Mouse (Mus musculus) gastrocnemius, adult 2 months (tissue): ENCODE data around the gene Tnks2. TPM values are rescaled to one million over a fixed set of nuclear protein-coding genes. Genes with fewer than 3 reads are reported as not detected.
A peak's percentile ranks its signal among the peaks of the same experiment; 100 is the strongest.

Experiments
- DNase-seq: peaks from one replicate; pipeline ENCODE4 v3.0.0; 2022
- H3K27ac ChIP-seq: fragments of 200-600 bp; 2 replicates; pipeline ENCODE4 v1.8.1; 2022; ENCODE audit warnings: mild to moderate bottlenecking
- H3K4me3 ChIP-seq: fragments of 200-600 bp; 2 replicates; pipeline ENCODE4 v1.8.1; 2022; ENCODE audit warnings: mild to moderate bottlenecking, moderate library complexity
- CTCF ChIP-seq: fragments of 200-600 bp; IDR thresholded peaks from 2 replicates; pipeline ENCODE4 v1.8.1; 2022; ENCODE audit warnings: antibody characterized with exemption, mild to moderate bottlenecking, moderate library complexity
- intact Hi-C: fragments of 180-260 bp; cut with DNase I; formaldehyde crosslinking; loops from one replicate; pipeline ENCODE4 v1.15.1; 2025
- total RNA-seq, 2 experiments: library from RNA; stranded (reverse); gene quantifications; 2 replicates each; pipeline ENCODE4 v1.2.3; 2021

The Tnks2 gene
- total RNA-seq, 2 experiments from 2014 or later, result 106 to 127 TPM

DNA sequence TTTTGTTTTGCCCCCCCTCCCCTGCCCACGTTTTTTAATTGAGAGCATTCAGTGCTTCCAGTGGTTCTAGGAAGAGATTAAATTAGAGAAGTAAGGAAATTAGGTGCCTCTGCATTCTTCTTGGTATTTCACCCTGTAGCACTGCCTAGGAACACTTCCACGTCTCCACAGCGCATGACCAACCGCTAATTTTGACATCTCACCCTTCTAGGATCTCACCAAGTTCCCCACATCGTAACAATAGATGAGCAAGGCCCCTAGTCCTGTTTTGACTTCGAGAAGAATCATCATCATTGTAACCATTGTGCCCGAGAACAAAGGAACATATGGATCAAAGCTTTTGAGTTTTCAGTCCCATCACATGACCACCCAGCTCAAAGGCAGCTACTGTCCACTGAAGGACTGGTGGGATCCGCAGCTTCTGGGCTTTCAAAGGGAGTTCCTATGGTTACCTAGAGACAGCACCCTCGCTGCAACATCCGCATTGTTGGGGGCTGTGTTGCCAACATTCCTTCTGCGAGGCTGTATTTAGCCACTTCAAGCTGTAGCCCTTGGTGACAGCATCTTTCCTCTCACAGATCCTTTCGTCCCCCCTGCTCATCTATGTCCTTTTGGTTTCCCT, 76.5 kb downstream of the Tnks2 start:
- H3K4me3 ChIP-seq, result no peak overlapping the region
- intact Hi-C loops, result no loop called here
- H3K27ac ChIP-seq, result no peak overlapping the region
- DNase-seq, result no peak
- TF ChIP-seq CTCF, result no peak

DNA sequence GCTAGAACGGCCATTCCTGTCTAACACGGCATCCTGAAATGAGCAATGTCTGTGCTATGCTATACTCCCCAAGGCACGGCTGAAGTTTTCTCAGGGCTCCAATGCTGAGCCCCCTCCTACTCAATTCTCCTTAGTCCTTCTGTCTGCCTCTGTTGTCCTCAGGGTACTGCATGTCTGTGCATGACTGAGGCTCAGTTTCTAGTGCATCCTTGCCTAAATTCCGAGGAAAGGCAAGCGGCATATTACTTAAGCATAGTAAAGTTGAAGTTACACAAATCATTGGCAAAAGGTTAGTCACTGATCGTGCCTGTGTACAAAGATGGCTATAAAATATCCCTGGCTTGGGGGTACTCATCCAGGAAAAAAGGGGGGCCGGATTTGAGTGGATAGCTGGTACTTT, 79.0 kb downstream of the Tnks2 start:
- TF ChIP-seq CTCF, result no peak
- DNase-seq, result no peak
- intact Hi-C loops, result no loop called here
- H3K4me3 ChIP-seq, result no peak overlapping the region
- H3K27ac ChIP-seq, result no peak overlapping the region

- intact Hi-C loops, result no loop called here
- DNase-seq, result no peak
- H3K27ac ChIP-seq, result no peak overlapping the region
- no peak for TF ChIP-seq CTCF
- no peak overlapping the region for H3K4me3 ChIP-seq
These were observed 82.2 kb downstream of the Tnks2 start for GRCm38 (mm10) chr19:36916206-36916605.

DNA sequence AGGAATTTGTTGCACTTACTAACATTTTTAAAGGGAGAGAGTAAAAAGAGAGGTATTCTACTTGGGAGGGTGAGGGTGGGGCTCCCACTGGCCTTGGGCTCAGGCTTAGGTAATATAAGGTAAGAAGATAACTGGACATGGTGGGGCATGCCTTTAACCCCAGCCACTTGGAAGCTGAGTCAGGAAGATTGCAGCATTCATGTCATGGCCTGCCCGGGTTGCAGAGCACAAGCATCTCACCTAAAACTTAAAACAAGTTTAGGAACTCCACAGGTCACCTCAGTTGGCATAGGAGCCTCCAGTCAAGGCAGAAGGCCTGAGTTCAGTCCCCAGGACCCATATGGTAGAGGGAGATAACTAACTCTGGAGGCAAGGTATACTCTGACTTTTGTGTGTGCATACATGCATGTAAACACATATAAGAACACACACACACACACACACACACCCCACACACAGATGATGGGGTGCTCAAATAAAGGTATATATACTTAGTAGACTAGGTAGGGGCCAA, 82.9 kb downstream of the Tnks2 start:
- Histone ChIP-seq H3K4me3 (no peak overlapping the region), H3K27ac (no peak overlapping the region)
- DNase-seq, result no peak
- intact Hi-C loops, result no loop called here
- TF ChIP-seq CTCF, result no peak

DNA sequence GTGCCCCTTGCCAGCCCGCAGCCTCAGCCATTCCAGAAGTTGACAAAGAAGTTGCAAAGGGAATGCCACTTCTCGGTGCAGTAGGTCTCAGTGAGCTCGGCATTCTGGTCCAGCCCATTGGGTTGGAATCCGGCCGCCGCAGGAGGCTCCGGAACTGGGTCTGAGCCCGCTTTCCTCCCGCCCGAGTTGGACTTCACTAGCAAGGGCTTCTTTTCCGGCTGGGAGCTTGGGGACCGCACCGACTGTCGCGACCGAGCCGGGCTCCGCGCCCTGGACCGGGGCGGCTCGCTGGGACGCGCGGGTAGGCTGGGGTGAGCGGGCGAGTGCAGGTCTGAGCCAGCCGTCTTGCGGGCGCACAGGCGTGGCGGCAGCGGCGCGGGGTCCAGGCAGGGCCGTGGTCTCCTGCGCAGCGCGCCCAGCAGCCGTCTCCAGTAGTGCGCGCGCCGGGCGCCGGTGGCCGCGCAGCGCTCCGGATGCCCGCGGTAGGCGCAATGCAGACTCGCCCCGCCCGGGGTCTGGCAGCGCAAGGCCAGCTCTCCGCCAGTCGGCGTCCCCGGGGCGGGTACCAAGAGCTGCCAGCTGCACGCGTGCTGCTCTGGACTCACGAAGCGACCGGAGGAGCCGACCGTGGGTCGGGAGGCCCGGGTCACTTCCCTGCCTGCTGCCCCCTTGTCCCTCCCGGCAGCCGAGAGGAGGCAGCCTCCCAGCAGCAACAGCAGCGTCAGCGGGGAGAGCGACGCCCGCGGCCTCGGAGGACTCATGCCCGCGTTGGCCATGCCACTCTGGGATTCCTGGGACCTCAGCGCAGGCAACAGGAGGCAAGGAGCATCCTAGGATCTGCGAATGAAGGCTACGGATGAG, 84.6 kb downstream of the Tnks2 start:
- intact Hi-C loops, result loop anchor here (2.0 kb wide), 1 partner anchor 102 kb away; no protein-coding TSS in a partner anchor
- peak; percentile 57 for TF ChIP-seq CTCF
- Histone ChIP-seq H3K27ac (peak overlapping the region; percentile 91), H3K4me3 (peak overlapping the region; percentile 97)
- DNase-seq, result peak; percentile 87

GRCm38 (mm10) chr19:36919466-36919865, 85.4 kb downstream of the Tnks2 start, which contains the start of gene Fgfbp3:
TSS of gene Fgfbp3 (minus strand) at chr19:36919615.
- Histone ChIP-seq H3K4me3 (peak within 1 kb of the TSS; percentile 97), H3K27ac (peak within 1 kb of the TSS; percentile 91)
- intact Hi-C loops, result loop anchor here (2.0 kb wide), 1 partner anchor 103 kb away; no protein-coding TSS in a partner anchor
- DNase-seq, result no peak
- TF ChIP-seq CTCF, result no peak

- intact Hi-C loops, result loop anchor here (1.0 kb wide), 1 partner anchor 25 kb away; no protein-coding TSS in a partner anchor
- no peak overlapping the region for H3K27ac ChIP-seq
- peak; percentile 62 for TF ChIP-seq CTCF
- no peak for DNase-seq
- no peak overlapping the region for H3K4me3 ChIP-seq
These were observed 88.0 kb downstream of the Tnks2 start for GRCm38 (mm10) chr19:36922015-36922414.

DNA sequence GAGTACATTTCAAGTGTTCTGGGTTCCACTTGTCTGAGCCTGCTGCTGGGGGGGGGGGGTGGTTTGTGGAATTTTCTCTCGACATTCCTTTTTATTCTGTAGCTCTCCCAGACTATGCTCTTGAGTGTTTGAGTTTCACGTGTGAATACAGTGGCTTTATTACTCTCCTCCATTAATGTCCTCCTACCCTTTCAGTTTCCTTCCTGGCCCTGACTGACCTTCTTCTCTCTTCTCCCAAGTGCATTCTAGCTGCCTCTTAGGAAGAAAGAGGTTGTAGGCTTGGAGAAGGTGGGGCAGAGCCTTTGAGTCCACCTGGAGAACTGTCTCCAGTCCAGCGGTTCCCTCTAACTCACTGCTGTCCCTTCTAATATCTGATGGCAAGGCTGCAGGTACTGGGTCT, 88.9 kb downstream of the Tnks2 start:
- no peak for TF ChIP-seq CTCF
- DNase-seq, result no peak
- no peak overlapping the region for H3K27ac ChIP-seq
- intact Hi-C loops, result loop anchor here (1.0 kb wide), 1 partner anchor 26 kb away; no protein-coding TSS in a partner anchor
- no peak overlapping the region for H3K4me3 ChIP-seq

DNA sequence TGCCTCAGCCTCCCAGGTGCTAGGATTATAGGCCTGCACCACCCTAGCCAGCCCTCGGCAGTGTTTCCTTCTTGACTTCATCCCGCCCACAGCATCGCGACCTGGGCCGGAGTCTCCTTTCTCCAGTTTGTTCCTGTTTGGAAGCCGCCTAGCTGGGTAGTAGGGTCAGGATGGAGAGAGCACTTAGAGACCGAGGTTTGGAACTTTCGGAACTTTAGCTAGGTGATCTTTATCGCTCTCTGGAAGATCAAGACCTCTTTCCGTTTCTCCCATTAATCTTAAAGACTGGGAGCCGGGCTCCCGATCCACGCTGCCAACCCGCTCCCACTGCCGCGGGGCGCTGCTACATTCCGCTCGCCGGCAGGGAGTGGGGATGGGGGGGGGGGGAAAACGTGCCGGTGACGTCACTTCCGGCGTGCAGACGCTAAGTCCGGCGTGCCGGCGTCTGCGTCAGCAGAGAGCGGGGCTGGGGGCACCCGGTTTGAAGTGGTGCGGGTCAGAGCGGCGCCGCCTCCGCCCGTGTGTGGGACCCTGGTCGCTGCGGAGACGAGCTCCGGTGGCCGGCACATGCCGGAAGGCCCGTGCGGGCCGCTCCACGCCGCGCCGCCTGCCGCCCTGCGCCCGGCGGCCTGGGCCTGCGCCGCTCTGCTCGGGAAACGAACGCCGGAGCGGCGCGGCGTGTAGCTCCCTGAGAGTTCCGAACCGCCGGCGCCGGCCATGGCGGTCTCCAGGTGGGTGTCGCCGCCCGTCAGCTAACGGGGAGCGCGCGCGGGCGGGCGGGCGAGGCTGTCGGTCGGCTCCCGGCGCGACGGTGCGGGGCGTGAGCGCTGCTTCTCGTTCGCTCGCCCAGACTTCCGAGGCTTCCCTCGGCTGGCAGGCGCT, 91.9 kb downstream of the Tnks2 start, which contains the start of gene Btaf1:
Gene Btaf1, plus strand, starts transcription at position 409 of the 882 bp plus-strand sequence.
- H3K4me3 ChIP-seq, result peak within 1 kb of the TSS; percentile 95
- H3K27ac ChIP-seq, result peak within 1 kb of the TSS; percentile 97
- no peak for TF ChIP-seq CTCF
- peak; percentile 90 for DNase-seq
- intact Hi-C loops, result no loop called here

GRCm38 (mm10) chr19:36926553-36927236, 92.7 kb downstream of the Tnks2 start:
- no peak for TF ChIP-seq CTCF
- intact Hi-C loops, result no loop called here
- no peak for DNase-seq
- peak overlapping the region; percentile 95 for H3K4me3 ChIP-seq
- peak overlapping the region; percentile 97 for H3K27ac ChIP-seq

DNA sequence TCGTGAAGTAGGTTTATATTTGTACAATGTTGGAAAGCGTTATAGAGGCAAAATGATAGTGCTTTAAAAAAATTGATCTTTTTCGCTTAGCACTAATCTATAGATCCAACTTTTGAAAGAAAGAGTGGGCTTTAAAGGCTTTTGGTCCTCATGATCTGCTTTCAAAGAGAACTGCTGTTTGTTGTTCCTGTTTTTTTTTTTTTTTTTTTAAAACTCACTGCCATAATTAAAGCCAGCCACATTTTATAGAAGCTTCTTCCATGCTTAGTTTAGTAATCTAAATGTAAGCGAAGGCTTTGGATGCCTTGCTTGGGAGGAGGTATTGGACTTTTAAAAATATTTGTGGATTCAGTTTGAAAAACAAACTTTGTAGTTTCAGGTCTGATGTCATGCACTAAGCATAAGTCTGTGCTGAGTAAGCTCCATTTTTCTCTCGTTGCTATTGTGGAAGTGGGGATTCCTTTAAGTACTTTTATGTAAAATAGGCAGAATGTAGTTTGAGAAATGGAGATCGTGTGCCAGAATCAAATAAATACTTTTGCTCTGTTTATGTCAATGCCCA, 93.8 kb downstream of the Tnks2 start:
- no peak for TF ChIP-seq CTCF
- intact Hi-C loops, result no loop called here
- no peak overlapping the region for H3K27ac ChIP-seq
- DNase-seq, result no peak
- peak overlapping the region; percentile 95 for H3K4me3 ChIP-seq

GRCm38 (mm10) chr19:36929816-36930215, 95.8 kb downstream of the Tnks2 start:
- no peak for TF ChIP-seq CTCF
- Histone ChIP-seq H3K4me3 (no peak overlapping the region), H3K27ac (no peak overlapping the region)
- DNase-seq, result no peak
- intact Hi-C loops, result no loop called here
